Mouse (Mus musculus) ES-E14 (cell line): ENCODE measurements around the gene Ankrd9.

Experiments
- CHD2 ChIP-seq: IDR thresholded peaks from 2 replicates; pipeline ENCODE4 v1.6.1; 2014; ENCODE audit warnings: mild to moderate bottlenecking, low read depth, low read length, inconsistent platforms
- HCFC1 ChIP-seq: IDR thresholded peaks from 2 replicates; pipeline ENCODE4 v1.6.1; 2012; ENCODE audit warnings: low read length, inconsistent platforms, borderline replicate concordance; ENCODE audit not compliant: insufficient read depth
- ZC3H11A ChIP-seq: IDR thresholded peaks from 2 replicates; pipeline ENCODE4 v1.6.1; 2012; ENCODE audit warnings: low read depth, mild to moderate bottlenecking, inconsistent platforms, low read length, borderline replicate concordance

- TF ChIP-seq ZC3H11A = no peak
- no peak for TF ChIP-seq HCFC1
- no peak for TF ChIP-seq CHD2
Measured at GRCm38 (mm10) chr12:110953443-110953842, 25.4 kb downstream of the Ankrd9 start.
